Mouse (Mus musculus) megakaryocyte, embryonic 14.5 days (primary cell): ENCODE measurements around the gene Alpk1.

ENCODE experiments used
- FLI1 ChIP-seq: IDR thresholded peaks from 2 replicates; pipeline ENCODE4 v1.6.1; 2012; ENCODE audit warnings: low read length, inconsistent platforms, mixed read lengths
- GATA1 ChIP-seq: IDR thresholded peaks from 3 replicates; pipeline ENCODE4 v1.6.1; 2012; ENCODE audit warnings: mixed read lengths, low read length, inconsistent platforms, borderline replicate concordance

DNA sequence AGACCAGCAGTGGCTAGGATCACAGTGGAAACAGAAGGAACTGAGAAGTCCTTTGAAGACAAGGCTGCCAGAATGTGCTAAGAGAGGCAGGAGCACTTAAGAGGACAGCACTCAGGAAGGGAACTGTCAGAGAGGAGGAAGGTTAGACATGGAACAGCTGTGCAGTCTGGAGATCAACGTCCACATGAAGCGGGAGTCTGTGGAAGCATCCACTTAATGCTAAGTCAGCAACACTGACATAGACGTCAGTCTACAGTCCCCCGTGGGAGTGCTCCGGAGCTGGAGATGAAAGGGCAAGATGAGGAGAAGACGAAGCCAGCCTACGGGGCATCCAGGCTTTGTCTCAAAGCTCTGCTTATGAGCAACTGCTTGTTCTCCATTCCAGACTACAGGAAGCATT is 46.8 kb upstream of the Alpk1 start:
- TF ChIP-seq GATA1 (no peak), FLI1 (no peak)
